Mouse (Mus musculus) megakaryocyte progenitor cell, adult 5-6 weeks (primary cell): Measurements from ENCODE around the gene Gsk3a. TPM values are rescaled to one million over a fixed set of nuclear protein-coding genes. Genes with fewer than 3 reads are reported as not detected.
A peak's percentile ranks its signal among the peaks of the same experiment; 100 is the strongest.
"Not testable (repeated sequence)": the region's sequence is repeated elsewhere in the genome, so short reads cannot be mapped to it uniquely, and the experiment has no call there.

ENCODE experiments used
- ATAC-seq: replicated peaks from 2 replicates; pipeline ENCODE4 v1.8.0; 2016; ENCODE audit warnings: mild to moderate bottlenecking, moderate TSS enrichment, inconsistent platforms; ENCODE audit not compliant: poor library complexity
- total RNA-seq, 2 experiments: library from RNA; stranded (forward) in 1 of 2; stranded (reverse) in 1 of 2; fragments of 157-497, 149-512 nt in 1 of 2; fragments of 200-1000 nt in 1 of 2; gene quantifications; 2 replicates each; pipeline versions ENCODE4 v1.2.3 to v1.2.4; 2015 to 2017

The Gsk3a gene
- total RNA-seq, 2 experiments from 2014 or later: 60.3 to 84.9 TPM

DNA sequence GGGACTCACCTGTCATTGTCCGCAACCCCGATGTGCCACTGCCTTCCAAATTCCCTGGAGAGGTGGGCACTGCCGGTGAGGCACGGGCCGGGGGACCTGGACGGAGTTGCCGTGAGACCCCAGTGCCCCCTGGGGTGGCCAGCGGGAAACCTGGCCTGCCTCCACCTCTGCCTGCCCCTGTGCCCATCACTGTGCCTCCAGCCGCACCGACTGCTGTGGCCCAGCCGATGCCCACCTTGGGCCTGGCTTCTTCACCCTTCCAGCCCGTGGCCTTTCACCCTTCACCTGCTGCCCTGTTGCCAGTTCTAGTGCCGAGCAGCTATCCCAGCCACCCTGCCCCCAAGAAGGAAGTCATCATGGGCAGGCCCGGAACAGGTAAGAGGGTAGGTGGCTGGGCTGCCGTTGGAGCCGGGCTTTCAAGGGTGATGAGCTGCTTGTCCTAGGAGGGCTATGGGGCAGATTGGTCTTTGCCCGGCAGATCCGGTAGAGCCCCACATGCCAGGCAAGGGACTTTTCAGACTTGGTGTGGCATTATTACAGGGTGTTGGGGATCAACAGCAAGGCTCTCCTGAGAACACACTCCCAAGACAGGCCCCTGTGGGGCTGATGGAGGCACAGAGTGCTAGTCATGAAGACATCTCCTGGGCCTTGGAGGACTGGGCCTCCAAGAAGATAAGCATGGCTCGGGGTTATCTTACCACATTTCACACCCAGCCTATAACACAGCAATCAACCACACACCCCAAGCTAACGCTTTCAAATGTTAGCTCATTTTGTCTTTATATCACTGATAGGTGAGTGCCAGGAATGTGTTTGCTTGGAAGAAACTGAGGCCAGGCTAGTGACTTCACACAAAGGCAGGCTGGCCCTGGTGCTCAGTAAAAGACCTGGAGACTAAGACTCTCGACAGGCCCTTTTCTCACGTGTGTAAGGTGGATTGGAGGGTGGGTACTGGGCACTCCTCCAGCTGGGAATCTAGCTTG, 35.9 kb upstream of the Gsk3a start:
- ATAC-seq: peak; percentile 49

DNA sequence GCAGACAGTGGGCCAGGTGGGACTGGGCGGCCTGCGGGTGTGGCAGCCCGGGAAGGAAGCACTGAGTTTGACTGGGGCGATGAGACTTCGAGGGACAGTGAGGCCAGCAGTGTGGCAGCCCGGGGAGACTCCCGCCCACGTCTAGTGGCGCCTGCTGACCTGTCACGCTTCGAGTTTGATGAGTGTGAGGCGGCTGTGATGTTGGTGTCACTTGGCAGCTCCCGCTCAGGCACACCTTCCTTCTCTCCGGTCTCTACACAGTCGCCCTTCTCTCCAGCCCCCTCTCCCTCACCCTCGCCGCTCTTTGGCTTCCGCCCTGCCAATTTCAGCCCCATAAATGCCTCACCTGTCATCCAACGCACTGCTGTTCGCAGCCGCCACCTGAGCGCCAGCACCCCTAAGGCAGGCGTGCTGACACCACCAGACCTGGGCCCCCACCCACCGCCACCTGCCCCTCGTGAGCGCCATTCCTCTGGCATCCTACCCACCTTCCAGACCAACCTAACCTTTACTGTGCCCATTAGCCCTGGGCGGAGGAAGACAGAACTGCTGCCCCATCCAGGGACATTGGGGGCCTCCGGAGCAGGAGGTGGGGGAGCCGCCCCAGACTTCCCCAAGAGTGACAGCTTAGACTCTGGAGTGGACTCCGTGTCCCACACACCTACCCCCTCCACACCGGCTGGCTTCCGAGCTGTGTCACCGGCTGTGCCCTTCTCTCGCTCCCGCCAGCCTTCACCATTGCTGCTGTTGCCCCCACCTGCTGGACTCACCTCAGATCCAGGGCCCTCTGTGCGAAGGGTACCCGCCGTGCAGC, 35.0 kb upstream of the Gsk3a start:
- no peak for ATAC-seq

DNA sequence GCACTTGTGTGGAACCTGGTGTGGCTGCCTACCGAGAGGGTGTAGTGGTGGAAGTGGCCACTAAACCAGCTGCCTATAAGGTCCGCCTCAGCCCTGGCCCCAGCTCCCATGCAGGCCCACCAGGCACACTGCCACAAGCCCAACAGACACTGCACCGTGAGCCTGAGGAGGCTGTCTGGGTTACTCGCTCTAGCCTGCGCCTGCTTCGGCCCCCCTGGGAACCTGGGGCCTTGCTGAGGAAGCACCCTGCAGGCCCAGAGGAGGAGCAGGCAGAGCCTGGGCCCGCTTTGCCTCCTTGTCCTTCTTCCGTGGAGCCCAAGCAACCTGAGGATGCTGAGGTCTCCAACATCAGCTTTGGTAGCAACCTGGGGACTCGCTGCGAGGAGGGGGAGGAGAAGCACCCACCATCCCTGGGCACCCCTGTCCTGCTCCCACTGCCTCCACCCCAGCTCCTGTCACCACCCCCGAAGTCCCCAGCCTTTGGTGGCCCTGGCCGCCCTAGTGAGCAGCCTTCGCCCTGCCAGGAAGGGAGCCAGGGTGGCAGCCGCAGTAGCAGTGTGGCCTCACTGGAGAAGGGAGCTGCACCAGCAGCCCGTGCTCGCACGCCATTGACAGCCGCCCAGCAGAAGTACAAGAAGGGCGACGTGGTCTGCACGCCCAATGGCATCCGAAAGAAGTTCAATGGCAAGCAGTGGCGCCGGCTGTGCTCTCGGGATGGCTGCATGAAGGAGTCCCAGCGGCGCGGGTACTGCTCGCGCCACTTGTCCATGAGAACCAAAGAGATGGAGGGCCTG, 34.2 kb upstream of the Gsk3a start:
- ATAC-seq: no peak

DNA sequence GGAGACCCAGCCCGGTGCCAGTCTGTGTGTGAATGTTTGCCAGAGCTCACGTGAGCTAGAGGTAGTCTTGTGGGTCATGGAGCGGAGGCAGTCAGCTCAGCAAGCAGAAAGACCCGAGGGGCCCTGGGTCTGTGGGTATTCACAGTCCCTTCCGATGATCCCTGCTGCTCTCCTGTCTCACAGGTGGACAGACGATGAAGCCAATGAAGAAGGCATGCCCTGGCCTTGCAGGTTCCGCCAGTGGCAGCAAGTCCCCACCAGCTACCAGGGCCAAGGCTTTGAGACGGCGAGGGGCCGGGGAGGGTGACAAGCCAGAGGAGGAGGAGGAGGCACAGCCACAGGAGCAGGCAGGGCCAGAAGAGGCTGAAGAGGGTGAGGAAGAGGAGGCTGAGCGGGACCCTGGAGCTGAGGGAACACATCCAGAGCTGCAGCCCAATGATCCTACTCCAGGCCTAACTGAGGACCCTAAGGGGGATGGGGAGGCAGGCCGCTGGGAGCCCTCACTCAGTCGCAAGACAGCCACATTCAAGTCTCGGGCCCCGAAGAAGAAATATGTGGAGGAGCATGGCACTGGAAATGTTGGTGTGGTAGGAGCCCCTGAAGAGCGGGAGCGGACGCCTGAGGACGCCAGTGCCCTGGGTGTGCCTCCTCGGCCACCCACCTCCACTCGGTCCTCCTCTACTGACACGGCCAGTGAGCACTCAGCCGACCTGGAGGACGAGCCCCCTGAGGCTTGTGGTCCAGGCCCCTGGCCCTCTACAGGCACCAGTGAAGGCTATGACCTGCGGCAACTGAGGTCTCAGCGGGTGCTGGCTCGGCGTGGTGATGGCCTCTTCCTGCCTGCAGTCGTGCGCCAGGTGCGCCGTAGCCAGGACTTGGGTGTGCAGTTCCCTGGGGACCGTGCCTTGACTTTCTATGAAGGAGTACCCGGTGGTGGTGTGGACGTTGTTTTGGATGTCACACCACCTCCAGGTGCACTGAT, 33.3 kb upstream of the Gsk3a start:
- no peak for ATAC-seq

DNA sequence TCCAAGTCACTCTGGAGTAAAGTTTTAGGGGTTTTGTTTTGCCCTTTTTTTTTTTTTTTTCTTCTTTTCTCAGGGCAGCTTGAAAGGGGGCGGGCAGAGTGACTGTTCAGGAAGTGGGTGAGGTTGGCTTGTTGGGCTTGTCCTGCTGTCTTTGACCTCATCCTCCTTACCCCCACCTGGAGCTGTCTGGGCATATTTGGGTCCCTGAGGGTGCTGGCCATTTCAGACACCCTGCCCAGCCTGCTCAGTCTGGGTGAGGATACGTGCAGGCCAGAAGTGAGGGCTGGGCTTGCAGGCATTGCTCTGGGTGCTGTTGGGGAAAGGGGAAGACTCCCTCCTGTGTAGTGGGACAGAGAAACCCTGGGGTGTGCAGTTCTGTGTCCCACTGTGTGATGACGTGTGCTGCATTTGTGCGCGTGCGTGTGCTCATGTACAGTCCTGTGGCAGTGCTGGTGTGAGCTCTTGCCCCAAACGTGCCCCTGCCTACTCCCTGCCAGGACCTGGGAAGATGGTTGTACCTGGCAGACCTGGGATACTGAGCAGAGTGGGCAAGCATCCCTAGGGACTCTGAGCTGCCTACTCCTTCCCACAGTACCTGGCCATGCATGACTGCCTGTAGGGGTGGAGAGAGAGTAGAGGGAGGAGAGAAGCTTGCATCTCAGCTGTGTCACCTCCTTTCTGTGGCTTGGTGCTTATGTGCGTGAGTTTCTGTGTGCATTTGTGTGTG, 32.1 kb upstream of the Gsk3a start:
- ATAC-seq: no peak

DNA sequence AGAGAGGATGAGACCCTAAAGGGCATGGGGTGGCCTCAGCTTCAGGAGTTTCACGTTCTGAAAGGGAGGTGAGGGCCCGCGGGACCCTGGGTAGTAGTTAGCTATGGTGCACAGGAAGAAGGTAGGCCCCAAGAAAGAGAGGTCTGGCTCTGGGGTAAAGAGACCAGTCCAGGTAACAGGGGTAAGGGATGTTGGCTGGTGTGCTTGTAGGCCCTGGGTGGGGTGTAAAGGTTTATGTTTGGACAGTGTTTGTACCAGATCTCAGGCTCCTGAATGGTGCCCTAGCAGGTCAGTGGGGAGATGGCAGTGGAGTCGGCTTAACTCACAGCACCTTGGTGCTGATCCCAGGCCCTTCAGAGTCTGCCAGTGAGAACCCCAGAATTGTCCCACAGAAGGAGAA, 31.4 kb upstream of the Gsk3a start:
- no peak for ATAC-seq

DNA sequence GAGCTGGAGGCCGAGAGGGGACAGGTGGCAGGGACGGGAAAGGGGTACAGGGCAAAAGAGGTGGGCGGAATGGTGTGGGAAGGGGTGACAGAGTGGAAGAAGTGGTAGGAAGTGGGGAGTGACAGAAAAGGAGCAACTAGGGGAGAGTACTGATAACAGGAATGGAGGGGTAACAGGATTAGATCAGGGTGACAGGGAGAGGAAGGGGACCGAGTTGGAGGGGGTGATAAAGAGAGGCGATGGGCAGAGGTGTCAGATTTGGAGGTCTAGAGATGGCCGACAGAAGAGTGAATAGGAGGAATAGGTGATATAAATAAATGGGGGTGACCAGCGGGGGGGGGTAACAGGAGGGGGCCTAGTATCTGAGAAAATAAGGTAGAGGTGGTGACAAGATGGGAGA, 30.9 kb upstream of the Gsk3a start:
- ATAC-seq: no peak

DNA sequence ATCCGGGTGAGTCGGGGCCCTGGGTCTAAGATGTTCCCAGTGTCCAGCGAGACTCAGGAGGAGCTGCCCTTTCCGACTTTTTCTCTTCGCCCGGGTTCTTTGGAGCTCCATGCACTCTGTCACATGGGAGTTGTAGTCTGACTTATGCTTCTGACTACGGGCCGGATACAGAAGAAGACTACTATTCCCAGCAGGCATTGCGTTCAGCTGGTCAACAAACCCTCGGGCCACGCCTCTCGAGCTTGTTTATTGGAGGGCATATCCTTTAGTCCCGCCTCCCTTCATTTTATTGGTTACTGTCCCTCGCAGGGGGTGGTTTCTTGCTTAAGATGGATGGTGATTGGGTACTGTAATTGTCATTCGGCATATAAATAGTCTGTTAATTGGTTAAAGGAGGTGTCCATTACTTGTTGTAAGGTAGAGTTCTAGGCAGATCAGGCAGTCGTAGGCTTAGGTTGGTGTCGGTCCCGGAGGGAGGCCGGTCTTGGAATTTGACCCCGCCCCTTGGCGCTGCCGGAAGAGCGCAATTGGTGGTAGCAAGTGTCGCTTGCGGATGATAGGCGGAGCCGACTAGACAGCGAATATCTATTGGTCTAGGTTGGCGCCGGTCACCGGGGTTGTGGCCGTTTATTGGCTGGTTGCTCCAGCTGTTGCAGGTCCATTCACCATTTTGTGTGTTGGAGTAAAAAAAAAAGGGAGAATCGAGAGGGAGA, 30.3 kb upstream of the Gsk3a start:
- ATAC-seq: peak; percentile 73

DNA sequence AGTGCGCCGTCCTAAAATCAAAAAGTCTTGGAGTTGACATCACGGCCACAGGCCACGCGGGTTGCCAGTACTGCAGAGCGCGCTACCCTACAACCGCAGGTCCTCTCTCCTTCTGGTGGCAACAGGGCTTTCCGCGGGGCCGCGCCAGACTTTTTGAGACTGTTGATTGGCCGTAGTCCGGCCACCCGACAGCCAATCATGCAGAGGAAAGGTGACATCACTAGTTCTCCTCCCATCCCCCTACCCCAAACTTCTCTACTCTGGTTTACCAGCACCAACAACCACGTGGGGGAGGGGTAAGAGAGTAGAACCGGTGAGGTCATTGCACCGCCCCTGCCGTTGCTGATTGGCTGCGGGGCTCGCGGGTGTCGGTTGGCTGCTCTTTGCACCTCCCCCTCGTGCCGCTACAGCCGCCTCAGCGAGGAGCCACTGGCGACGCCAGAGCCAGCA, 29.7 kb upstream of the Gsk3a start, which contains the start of gene Cic:
Gene Cic, plus strand, starts transcription at position 404 of the 450 bp plus-strand sequence.
- ATAC-seq: peak; percentile 72

DNA sequence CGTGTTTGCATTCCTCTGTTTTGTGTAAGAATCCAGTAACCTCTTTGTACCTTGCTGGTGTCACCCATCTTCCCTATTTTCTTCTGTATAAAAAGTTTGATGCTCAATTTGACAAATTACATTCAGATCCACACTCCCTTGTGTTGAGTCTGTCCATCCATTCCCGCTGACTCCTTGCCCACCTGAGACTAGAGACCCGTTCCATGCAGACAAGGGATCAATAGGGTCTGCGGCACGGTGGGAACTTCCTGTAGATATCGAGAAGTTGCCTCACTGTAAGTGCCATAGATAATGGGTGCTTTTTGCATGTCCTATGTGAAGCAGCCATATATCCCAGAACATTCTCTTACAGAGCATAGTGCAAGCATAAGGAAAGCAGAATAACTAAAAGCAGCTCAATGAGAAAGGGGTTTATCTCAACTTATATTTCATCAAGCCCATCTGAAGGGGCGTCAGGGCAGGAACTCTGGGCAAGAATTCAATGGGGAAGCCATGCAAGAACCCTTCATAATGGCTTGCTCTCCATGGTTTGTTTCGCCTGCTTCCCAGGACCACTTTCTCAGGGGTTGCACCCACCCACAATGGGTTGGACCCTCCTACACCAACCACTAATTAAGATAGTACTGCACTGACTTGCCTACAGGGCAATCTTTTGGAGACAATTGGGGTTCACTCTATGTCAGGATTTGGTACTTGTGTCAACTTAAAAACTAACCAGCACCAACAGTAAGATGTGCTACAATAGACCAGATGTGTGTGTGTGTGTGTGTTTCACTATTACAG, 28.7 kb upstream of the Gsk3a start:
- no peak for ATAC-seq

DNA sequence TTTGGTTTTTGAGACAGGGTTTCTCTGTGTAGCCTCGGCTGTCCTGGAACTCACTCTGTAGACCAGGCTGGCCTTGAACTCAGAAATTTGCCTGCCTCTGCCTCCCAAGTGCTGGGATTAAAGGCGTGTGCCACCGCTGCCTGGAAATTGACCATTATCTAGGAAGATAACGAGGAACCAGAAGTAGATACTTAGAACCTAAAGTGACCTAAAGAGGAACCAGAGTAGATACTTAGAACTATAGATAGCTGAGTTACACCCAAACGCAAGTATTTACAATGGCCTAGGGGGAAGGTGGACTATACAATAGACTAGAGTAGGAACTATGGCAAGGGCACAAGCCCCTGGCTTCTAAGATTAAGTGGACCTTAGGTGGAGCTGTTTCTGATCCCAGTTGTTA, 28.1 kb upstream of the Gsk3a start:
- ATAC-seq: not testable (repeated sequence)

DNA sequence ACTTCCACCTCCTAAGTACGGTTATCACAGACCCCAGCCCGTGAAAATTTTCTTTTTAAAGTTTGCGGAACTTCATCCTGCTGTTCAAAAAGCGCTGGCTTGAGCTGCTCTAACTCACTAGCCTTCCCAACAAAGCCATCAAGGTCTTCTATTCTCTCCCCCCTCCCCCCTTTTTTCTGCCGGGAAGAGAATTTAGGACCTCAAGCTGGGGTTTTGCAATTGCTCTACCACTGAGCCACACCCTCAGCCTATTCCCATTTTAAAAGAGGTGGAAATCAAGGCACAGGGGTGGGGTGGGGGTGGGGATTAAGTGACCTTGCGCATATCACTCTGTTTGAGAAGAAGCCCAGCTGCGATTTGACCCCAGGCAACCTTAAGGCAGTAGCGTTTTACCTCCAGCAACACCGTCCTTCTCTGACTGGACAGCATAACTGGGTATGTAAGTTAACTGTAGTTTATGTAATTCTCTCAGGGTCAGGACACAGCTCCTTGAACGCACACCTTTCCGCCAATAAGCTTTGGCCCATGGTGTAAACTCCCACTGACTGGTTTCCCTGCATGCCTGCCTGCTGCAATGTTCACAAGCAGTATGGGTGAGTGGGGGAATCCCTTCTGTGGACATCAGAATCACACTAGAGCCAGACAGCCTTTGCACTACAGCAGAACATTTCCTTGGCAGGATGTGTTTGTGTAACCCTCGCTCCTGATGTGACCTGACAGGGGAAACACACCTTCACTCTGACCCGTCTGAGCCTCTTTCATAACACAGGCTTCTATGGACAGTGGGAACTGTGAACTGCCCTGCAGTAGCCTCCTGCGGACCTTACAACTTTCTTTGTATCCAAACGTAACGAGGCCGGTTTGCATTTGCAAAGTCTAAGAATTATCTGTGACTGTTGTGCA, 26.6 kb upstream of the Gsk3a start:
- no peak for ATAC-seq

DNA sequence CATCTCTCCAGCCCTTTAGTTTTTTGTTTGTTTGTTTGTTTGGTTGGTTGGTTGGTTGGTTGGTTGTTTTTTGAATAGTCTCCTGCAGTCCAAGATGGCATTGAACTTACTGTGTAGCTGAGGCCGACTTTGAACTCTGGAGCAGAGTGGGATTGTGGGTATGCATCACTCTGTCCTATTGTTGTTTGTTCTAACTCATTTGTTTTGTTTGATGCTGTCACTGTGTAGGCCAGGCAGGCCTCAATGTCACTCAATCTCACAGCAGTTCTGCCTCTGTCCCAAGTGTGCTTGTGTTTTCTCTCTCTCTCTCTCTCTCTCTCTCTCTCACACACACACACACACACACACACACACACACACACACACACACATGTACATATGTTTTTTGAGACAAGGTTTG, 24.2 kb upstream of the Gsk3a start:
- ATAC-seq: no peak

DNA sequence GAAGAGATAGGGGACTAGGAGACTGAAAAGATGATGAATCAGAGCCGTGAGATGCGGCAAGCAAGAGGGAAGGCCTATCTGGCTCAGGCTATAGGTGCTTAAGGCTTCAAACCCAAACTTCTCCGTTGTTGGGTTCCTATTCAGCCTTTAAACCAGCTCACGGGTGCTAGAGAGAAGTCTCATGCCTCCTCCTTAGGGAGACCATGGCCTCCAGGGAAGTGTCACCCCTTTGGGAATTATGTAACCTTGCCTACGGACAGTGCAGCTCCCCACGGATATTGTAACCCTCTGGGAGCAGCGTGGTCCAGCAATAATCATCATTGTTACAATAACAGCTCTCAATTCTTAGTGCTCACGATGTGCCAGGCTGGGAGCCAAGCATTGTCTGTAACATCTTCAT, 14.2 kb upstream of the Gsk3a start:
- no peak for ATAC-seq

DNA sequence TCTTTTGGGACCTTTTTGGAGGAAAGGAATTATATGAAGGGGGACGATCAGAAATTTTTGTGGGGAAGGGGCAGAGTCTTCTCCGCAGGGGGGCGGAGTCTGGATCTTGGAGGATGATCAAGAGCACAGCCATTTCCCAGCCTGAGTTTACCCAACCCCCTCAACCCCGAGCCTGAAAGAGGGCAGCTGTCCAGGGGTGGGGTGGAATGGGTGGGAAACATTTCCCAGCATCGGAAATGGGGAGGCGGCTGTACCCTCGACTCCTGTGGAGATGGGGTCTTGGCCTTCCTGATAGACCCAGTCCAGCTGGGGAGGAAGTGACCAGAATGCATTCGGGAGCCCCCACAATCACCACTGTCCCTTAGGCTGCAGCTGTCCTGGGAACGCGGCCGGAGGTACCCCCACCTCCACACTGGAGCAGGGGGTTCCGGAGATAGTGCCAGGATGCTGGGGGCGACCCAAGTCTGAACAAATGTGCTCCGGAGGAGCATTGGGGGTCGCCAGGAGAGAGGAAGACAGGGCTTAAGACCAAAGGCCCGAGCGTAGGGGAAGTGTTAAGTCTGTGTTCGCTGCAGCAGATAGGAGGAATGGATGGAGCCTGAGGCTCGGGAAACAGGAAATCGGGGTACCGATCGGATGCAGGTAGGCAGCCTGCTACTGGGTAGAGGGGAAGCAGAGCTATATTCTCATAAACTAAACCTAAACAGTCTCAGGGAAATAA, 13.6 kb upstream of the Gsk3a start:
- no peak for ATAC-seq
